8 mouse cellular contexts compared by ENCODE assay signal in the genomic region with DNA sequence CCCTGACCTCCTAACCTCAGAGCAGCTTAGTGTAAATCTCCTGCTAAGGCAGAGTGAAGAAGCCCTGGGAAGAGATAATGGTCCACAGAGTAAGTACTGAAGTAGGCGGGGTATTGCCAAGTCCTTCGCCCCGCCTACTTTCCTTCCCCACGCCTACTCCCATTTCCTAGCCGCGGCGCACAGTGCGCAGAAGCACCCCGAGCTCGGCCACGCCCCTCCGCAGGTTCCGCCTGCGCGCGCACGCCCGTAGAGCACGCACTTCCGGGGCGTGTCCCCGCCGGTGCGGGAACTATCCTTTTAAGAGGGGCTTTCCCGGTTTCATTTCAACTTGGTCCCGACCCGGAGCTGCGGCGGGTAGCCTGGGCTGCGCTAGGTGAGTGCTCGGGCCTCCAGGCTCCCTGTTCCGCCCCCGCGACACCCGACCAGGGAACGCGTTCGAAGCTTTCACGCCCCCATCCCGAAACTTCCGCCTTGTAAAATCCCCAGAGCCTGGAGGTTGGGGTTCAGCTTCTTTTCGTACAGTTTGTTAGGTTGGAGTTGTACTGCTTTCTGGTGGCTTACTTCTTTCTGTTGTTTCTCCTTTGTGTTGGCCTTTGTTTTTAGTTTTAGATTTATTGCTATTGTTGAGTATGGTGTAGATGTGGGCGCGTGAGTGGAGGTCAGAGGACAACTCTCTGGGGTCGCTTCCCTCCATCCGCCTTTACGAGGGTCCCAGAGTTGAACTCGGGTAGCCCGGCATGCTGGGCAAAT. TPM values are rescaled to one million over a fixed set of nuclear protein-coding genes. Genes with fewer than 3 reads are reported as not detected.
DNase-seq lines count a peak whose midpoint lies in the region; ATAC-seq and TF ChIP-seq lines count a peak whose summit lies in the region.

A gene (plus strand): TSS at position 250 of the 750 bp plus-strand sequence.

- peak; percentile 98 for ATAC-seq in heart, embryonic 11.5 days (replicated peaks; ENCODE audit: insufficient number of reproducible peaks, low FRiP score, low TSS enrichment)
- peak; percentile 98 for ATAC-seq in kidney, embryonic 16.5 days (ENCODE audit: low FRiP score, low TSS enrichment)

- H3K4me2 ChIP-seq in heart, embryonic 11.5 days: peak within 1 kb of the TSS; percentile 78
- peak within 1 kb of the TSS; percentile 89 for H3K4me2 ChIP-seq in kidney, embryonic 16.5 days (replicated peaks; ENCODE audit: low read depth, low read length)
- peak within 1 kb of the TSS; percentile 81 for H3K4me2 ChIP-seq in myocyte (ENCODE audit: low read depth)

- H3K79me3 ChIP-seq in C2C12 (ENCODE audit: low read depth): peaks cover 44% of the 10 kb centered on the region

- WGBS in heart, embryonic 11.5 days (ENCODE audit: insufficient replicate concordance): under 1% methylated on average over 49 of the region's 49 CpGs
- WGBS in kidney, embryonic 16.5 days: 0% methylated on average over 49 of the region's 49 CpGs
- under 1% methylated on average over 49 of the region's 49 CpGs for WGBS in liver, adult 2 months

- H3K9ac ChIP-seq in heart, embryonic 11.5 days (ENCODE audit: low read depth, low read length): peak within 1 kb of the TSS; percentile 85
- peak within 1 kb of the TSS; percentile 81 for H3K9ac ChIP-seq in kidney, embryonic 16.5 days (replicated peaks; ENCODE audit: low read length)
- peak within 1 kb of the TSS; percentile 77 for H3K9ac ChIP-seq in liver, adult 2 months (ENCODE audit: low read depth, low read length)

- no peak for TF ChIP-seq CTCF in C2C12 (IDR thresholded peaks at IDR 0.05; ENCODE audit: control insufficient read depth, insufficient read depth, insufficient read length)
- TF ChIP-seq CTCF in brain, embryonic 14.5 days (IDR thresholded peaks at IDR 0.05; ENCODE audit: borderline replicate concordance, extremely low read depth, insufficient read depth, insufficient read length): no peak
- TF ChIP-seq CTCF in liver, adult 2 months (IDR thresholded peaks at IDR 0.05; ENCODE audit: low read depth, low read length): no peak

- peak; percentile 69; the same call in 1 of the 2 replicates for TF ChIP-seq POLR2A in brain, embryonic 14.5 days (IDR thresholded peaks at IDR 0.05; ENCODE audit: borderline replicate concordance, extremely low read depth, insufficient read depth, insufficient read length, poor library complexity, severe bottlenecking)
- peak; percentile 70; the same call in 1 of the 2 replicates for TF ChIP-seq POLR2A in liver, adult 2 months (IDR thresholded peaks at IDR 0.05; ENCODE audit: extremely low read depth, insufficient read depth, low read length)
- peak; percentile 75 for TF ChIP-seq POLR2A in myocyte (IDR thresholded peaks at IDR 0.05; ENCODE audit: insufficient read length, low read depth)

- H3K9me3 ChIP-seq in erythroblast, embryonic 14.5 days (ENCODE audit: control insufficient read depth, low read length): no peaks in the 10 kb centered on the region
- H3K9me3 ChIP-seq in heart, embryonic 11.5 days (replicated peaks; ENCODE audit: control insufficient read depth, low read length): no peaks in the 10 kb centered on the region
- H3K9me3 ChIP-seq in kidney, embryonic 16.5 days (ENCODE audit: low read length): no peaks in the 10 kb centered on the region

- DNase-seq in brain, embryonic 14.5 days (ENCODE audit: low read depth): peak; percentile 97
- peak; percentile 85 for DNase-seq in liver, adult 2 months (ENCODE audit: extremely low read depth, low read depth, low spot score)
- DNase-seq in splenic B cell, adult 2 months (ENCODE audit: low read depth, low spot score): peak; percentile 98

- peaks cover 19% of the 10 kb centered on the region for H3K4me1 ChIP-seq in erythroblast, embryonic 14.5 days (ENCODE audit: control insufficient read depth)
- H3K4me1 ChIP-seq in heart, embryonic 11.5 days (ENCODE audit: control insufficient read depth, insufficient read depth, low read length): peaks cover 5% of the 10 kb centered on the region
- H3K4me1 ChIP-seq in kidney, embryonic 16.5 days (ENCODE audit: insufficient read depth, low read length): peaks cover 7% of the 10 kb centered on the region; the same call in 1 of the 2 replicates
- peaks cover 4% of the 10 kb centered on the region; the same call in 1 of the 2 replicates for H3K4me1 ChIP-seq in liver, adult 2 months (ENCODE audit: control insufficient read depth, insufficient read depth, low read length)

- no peaks in the 10 kb centered on the region for H3K36me3 ChIP-seq in C2C12 (ENCODE audit: control insufficient read depth, insufficient read depth)
- no peaks in the 10 kb centered on the region for H3K36me3 ChIP-seq in erythroblast, embryonic 14.5 days (ENCODE audit: control insufficient read depth)
- H3K36me3 ChIP-seq in heart, embryonic 11.5 days (ENCODE audit: control insufficient read depth, insufficient read depth, low read length): no peaks in the 10 kb centered on the region
- H3K36me3 ChIP-seq in kidney, embryonic 16.5 days (ENCODE audit: insufficient read depth, low read length): no peaks in the 10 kb centered on the region
- H3K36me3 ChIP-seq in liver, adult 2 months (ENCODE audit: control insufficient read depth, insufficient read depth, low read length): no peaks in the 10 kb centered on the region
- H3K36me3 ChIP-seq in myocyte (ENCODE audit: control insufficient read depth, insufficient read depth): no peaks in the 10 kb centered on the region
- H3K36me3 ChIP-seq in splenic B cell, adult 2 months (ENCODE audit: control insufficient read depth, insufficient read depth, low read length, poor library complexity, severe bottlenecking): no peaks in the 10 kb centered on the region

- H3K4me3 ChIP-seq in C2C12 (ENCODE audit: insufficient read depth, poor library complexity, severe bottlenecking) (peak within 1 kb of the TSS; percentile 67), myocyte (peak within 1 kb of the TSS; percentile 78)
- peak within 1 kb of the TSS; percentile 63 for H3K4me3 ChIP-seq in erythroblast, embryonic 14.5 days (replicated peaks)
- H3K4me3 ChIP-seq in heart, embryonic 11.5 days (ENCODE audit: low read depth, low read length): peak within 1 kb of the TSS; percentile 94
- peak within 1 kb of the TSS; percentile 96 for H3K4me3 ChIP-seq in kidney, embryonic 16.5 days (ENCODE audit: low read length)
- H3K4me3 ChIP-seq in liver, adult 2 months (ENCODE audit: insufficient read depth, low read depth, low read length): peak within 1 kb of the TSS; percentile 91

- H3ac ChIP-seq in C2C12 (ENCODE audit: control insufficient read depth, insufficient read length, low read depth): peak within 1 kb of the TSS; percentile 91
- peak within 1 kb of the TSS; percentile 12 for H3ac ChIP-seq in myocyte (ENCODE audit: control insufficient read depth, insufficient read length)

- H3K79me2 ChIP-seq in C2C12 (ENCODE audit: control insufficient read depth, insufficient read depth) (peaks cover 52% of the 10 kb centered on the region), myocyte (ENCODE audit: control insufficient read depth, insufficient read depth) (peaks cover 48% of the 10 kb centered on the region)
- peaks cover 18% of the 10 kb centered on the region; the same call in 1 of the 2 replicates for H3K79me2 ChIP-seq in liver, adult 2 months (ENCODE audit: control insufficient read depth, insufficient read depth, low read length)

- peak within 1 kb of the TSS; percentile 46; the same call in 1 of the 2 replicates for H3K27ac ChIP-seq in heart, embryonic 11.5 days (ENCODE audit: low read depth, low read length)
- H3K27ac ChIP-seq in kidney, embryonic 16.5 days (ENCODE audit: low read length): peak within 1 kb of the TSS; percentile 82
- peak within 1 kb of the TSS; percentile 64 for H3K27ac ChIP-seq in liver, adult 2 months (replicated peaks; ENCODE audit: insufficient read depth, low read depth, low read length)

- H3K27me3 ChIP-seq in C2C12 (ENCODE audit: control insufficient read depth, insufficient read depth, insufficient read length): no peaks in the 10 kb centered on the region
- H3K27me3 ChIP-seq in erythroblast, embryonic 14.5 days (ENCODE audit: control insufficient read depth): no peaks in the 10 kb centered on the region
- H3K27me3 ChIP-seq in heart, embryonic 11.5 days (ENCODE audit: control insufficient read depth, insufficient read depth, low read length): no peaks in the 10 kb centered on the region
- no peaks in the 10 kb centered on the region for H3K27me3 ChIP-seq in kidney, embryonic 16.5 days (ENCODE audit: insufficient read depth, low read length)
- no peaks in the 10 kb centered on the region for H3K27me3 ChIP-seq in liver, adult 2 months (ENCODE audit: control insufficient read depth, insufficient read depth, low read length)
- H3K27me3 ChIP-seq in myocyte (ENCODE audit: control insufficient read depth, insufficient read depth, insufficient read length): no peaks in the 10 kb centered on the region
- H3K27me3 ChIP-seq in splenic B cell, adult 2 months (ENCODE audit: control insufficient read depth, insufficient read depth, low read length, poor library complexity, severe bottlenecking): no peaks in the 10 kb centered on the region

TF ChIP-seq in C2C12, 6 proteins besides CTCF, POLR2A, EP300 and RAD21:
- TF ChIP-seq CEBPB (IDR thresholded peaks at IDR 0.05; ENCODE audit: low read depth): no peak

TF ChIP-seq in myocyte, 11 proteins besides CTCF, POLR2A, EP300 and RAD21:
- TF ChIP-seq POLR2AphosphoS2 (IDR thresholded peaks at IDR 0.05; ENCODE audit: insufficient read length, low read depth) (peak; percentile 69), SRF (IDR thresholded peaks at IDR 0.05; ENCODE audit: control insufficient read depth, insufficient read length, low read depth) (peak; percentile 34), E2F4 (IDR thresholded peaks at IDR 0.05; ENCODE audit: insufficient read depth) (no peak)

RNA-seq across cellular contexts. Expression of the gene that starts here (rescaled TPM):
- 16.1 TPM for polyA plus RNA-seq in C2C12 (2012; fragmentation: generic; extraction: Trizol)
- polyA plus RNA-seq in brain, embryonic 14.5 days (2012; rRNA removed): 13.6 and 17.5 TPM in 2 replicates
- 0.19 and 0.23 TPM in 2 replicates for polyA plus RNA-seq in erythroblast, embryonic 14.5 days (2012)
- 39.3 and 45.2 TPM in 2 replicates for polyA plus RNA-seq in heart, embryonic 11.5 days (2014; fragmentation: Nextera tagmentation; extraction: Ambion mirVana)
- 57.5 and 58.7 TPM in 2 replicates for polyA plus RNA-seq in kidney, embryonic 16.5 days (2015; fragmentation: Nextera tagmentation; extraction: Ambion mirVana)
- 16.0 and 18.9 TPM in 2 replicates for total RNA-seq in liver, adult 2 months (2014; rRNA removed)
- 1.7 and 2.4 TPM in 2 replicates for polyA plus RNA-seq in liver, adult 2 months (2012; rRNA removed)
- polyA plus RNA-seq in myocyte (2012; fragmentation: generic; extraction: Trizol): 22.6 TPM

Comparison
In these comparisons a context has a peak if more than half of its experiments do, and no peak if none do; other contexts are left out.
1. Peak in every context shown above with its lines: DNase-seq, ATAC-seq, H3K4me3 ChIP-seq and H3K27ac ChIP-seq.